Mouse (Mus musculus) T-helper 17 cell (primary cell): ENCODE data around the gene Hykk.
"Not testable (repeated sequence)": the region's sequence is repeated elsewhere in the genome, so short reads cannot be mapped to it uniquely, and the experiment has no call there.

Source experiments
- in situ Hi-C, 2 experiments: fragments of 300-600 bp; cut with MboI, MseI; formaldehyde crosslinking; loops; 1 replicate in 1 of 2; 2 replicates in 1 of 2; pipeline ENCODE4 v1.15.1; 2025; ENCODE audit warnings: high pct_unique_total_duplicates in 2 of 2

Hykk gene

GRCm38 (mm10) chr9:54917010-54917677 lies at the start of gene Hykk:
TSS of gene Hykk (plus strand) at chr9:54917283.
- in situ Hi-C loops: loop anchor here in 1 of 2 experiments (25.0 kb wide), 1 partner anchor 1380 kb away; the partner anchor contains the start of genes Atm and Npat

DNA sequence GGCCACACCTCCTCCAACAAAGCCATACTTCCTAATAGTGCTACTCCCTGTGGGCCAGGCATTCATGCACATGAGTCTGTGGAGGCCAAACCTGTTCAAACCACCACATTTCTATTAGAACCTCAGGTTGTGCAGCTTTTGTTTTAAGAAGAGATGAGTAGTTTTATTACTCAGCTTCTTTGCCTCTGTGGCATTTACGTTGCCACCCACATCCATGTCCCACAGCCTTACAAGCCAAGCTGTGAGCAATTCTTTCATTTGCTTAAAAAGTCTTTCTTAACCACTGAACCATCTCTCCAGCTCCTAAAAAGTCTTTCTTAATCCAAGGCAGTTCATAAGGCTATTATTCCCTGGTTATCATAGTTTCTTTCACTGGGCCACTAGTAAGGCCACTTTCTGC lies 38.3 kb upstream of the Hykk start:
- in situ Hi-C loops: no loop called here

DNA sequence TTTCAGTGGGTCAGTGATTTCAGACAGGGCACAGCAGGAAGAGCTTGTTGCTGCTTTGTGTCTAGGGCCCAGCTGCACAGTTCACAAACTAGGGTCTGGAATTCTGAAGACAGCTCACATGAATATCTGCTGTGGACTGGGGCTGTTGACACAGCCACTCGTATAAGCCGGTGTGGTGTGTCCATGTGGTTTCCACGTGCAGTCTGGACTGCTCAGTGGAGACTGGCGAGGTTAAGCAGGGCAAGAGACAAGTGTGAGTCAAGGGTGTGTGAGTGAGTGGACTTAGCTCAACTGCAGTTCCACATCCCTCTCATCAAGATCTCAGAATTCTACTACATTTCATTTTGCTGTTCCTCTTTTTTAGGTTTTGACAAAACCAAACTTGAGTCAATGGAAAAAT lies 25.0 kb upstream of the Hykk start:
- in situ Hi-C loops: no loop called here

- in situ Hi-C loops: no loop called here
These were observed 20.0 kb upstream of the Hykk start for GRCm38 (mm10) chr9:54897097-54897496.

- in situ Hi-C loops: loop anchor here in 1 of 2 experiments (25.0 kb wide), 1 partner anchor 1372 kb away; the partner anchor contains the start of genes Atm and Npat
These were observed 7.6 kb upstream of the Hykk start for GRCm38 (mm10) chr9:54909446-54909845.

- in situ Hi-C loops: loop anchor here in 1 of 2 experiments (25.0 kb wide), 1 partner anchor 1378 kb away; the partner anchor contains the start of genes Atm and Npat
These were observed 1.5 kb upstream of the Hykk start for GRCm38 (mm10) chr9:54915576-54915975.

DNA sequence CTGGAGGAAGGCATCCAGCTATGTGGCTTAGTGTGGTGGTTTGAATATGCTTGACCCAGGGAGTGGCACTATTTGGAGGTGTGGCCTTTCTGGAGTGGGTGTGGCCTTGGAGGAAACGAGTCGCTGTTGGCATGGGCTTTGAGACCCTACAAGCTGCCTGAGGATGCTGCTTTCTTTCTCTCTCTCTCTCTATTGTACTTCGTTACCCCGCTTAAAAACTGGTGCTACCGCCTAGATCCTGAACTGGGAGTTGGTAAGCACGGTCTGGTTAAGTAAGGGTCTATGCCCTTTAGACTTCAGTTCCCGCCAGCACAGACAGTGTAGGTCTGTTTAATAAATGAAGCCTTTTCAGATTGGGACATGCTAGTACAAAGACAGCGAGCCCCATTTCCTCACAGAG lies 682 bp upstream of the Hykk start:
- in situ Hi-C loops: loop anchor here in 1 of 2 experiments (25.0 kb wide), 1 partner anchor 1379 kb away; the partner anchor contains the start of genes Atm and Npat

DNA sequence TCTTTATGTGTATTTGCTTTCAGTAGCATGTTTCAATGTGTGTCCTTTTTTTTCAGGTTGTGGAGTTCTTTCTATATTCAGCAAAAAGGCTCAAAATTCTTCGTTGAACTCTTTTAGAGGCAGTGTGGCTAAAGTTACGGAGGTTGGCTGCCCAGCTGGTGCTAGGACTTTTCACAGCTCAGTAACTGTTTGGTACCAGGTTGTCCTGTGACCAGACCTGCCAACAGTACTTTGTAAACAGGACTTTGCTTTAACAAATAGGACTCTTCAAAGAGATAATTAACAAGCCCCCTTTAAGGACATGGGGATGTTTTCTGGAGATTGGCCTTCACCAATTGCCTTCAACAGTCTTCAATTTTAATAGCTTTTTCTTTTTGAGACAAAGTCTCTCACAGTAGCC lies 1.1 kb downstream of the Hykk start:
- in situ Hi-C loops: loop anchor here in 1 of 2 experiments (25.0 kb wide), 1 partner anchor 1381 kb away; the partner anchor contains the start of genes Atm and Npat

DNA sequence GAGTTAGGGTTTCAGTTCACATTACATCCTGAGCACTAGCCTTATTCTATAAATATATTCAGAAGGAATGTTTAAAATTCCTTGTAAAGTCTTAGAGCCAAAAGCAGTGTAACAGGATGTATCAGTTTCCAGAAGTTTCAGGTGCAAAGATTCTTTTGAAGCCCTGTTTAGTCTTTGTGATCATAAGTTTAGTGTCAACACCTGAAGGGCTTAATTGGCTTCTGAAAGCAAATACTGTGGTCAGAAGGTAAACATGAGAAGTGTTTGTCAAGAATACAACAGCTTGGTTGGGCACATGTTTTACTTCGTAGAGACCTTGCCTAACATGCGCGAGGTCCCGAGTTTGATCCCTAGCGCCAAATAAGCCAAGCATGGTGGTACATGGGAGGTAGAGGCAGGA lies 1.7 kb downstream of the Hykk start:
- in situ Hi-C loops: loop anchor here in 1 of 2 experiments (25.0 kb wide), 1 partner anchor 1381 kb away; the partner anchor contains the start of genes Atm and Npat

GRCm38 (mm10) chr9:54919946-54920345 lies 2.9 kb downstream of the Hykk start:
- in situ Hi-C loops: loop anchor here in 1 of 2 experiments (25.0 kb wide), 1 partner anchor 1383 kb away; the partner anchor contains the start of genes Atm and Npat

GRCm38 (mm10) chr9:54930741-54931140 lies 13.7 kb downstream of the Hykk start:
- in situ Hi-C loops: loop anchor here in 1 of 2 experiments (10.0 kb wide), 1 partner anchor 174 kb away; no protein-coding TSS in a partner anchor

DNA sequence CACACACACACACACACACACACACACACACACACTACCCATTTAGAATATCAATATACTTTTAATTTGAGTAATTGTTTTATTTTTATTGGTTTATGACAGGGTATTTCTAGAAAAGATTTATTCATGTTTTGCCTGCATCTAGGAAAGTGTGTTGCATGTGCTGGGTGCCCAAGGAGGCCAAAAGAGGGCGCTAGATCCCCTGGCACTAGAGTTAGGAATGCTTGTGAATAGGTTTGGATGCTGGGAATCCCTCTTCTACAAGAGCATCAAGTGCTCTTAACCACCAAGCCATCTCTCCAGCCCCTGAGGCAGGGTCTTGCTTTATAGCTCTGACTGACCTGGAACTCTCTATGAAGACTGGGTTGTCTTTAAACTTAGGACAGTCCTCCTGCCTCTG lies 14.7 kb downstream of the Hykk start:
- in situ Hi-C loops: loop anchor here in 1 of 2 experiments (10.0 kb wide), 1 partner anchor 173 kb away; no protein-coding TSS in a partner anchor

DNA sequence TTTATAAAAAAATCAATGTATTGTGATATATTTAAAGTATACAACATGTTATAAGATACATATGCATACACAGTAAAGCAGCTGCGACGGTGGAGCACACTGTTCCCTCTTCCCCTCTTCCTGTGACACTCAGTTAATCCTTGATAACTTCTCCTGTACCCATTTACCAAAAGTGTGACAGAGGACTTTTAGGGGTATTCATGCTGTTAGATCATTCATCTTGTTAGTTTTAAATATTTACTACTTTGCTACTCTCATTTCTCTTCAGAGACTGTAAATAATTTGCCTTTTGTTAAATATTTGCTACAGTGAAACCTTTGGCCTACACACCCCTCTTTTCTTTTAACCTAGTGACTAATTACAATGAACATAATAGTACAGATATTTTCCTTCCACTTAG lies 15.3 kb downstream of the Hykk start:
- in situ Hi-C loops: loop anchor here in 1 of 2 experiments (10.0 kb wide), 1 partner anchor 172 kb away; no protein-coding TSS in a partner anchor

- in situ Hi-C loops: no loop called here
These were observed 25.0 kb downstream of the Hykk start for GRCm38 (mm10) chr9:54942071-54942470.

- in situ Hi-C loops: no loop called here
These were observed 27.4 kb downstream of the Hykk start for GRCm38 (mm10) chr9:54944467-54944866.

GRCm38 (mm10) chr9:54946256-54946655 lies 29.2 kb downstream of the Hykk start:
- in situ Hi-C loops: no loop called here

DNA sequence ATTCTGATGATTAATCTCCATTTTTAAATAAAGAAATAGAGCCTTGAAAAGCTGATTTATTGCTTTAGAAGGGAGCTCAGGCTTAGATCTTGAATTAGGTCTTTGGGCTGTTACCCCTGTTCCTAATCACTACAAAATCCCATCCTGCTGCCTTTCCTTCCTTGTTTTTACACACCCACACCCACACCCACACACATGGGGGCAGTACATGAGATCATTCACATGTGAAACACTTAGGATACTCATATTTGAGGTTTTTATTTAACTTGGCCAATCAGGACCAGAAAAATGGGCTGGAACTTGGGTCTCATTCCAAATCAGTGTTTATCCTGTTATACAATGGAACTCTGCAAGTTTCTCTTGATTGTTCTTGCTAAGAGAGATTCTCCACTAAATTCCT lies 32.4 kb downstream of the Hykk start:
- in situ Hi-C loops: no loop called here

GRCm38 (mm10) chr9:54950162-54950561 lies 33.1 kb downstream of the Hykk start:
- in situ Hi-C loops: not testable (repeated sequence)

- in situ Hi-C loops: no loop called here
These were observed 33.7 kb downstream of the Hykk start, which contains the start of the genes Psma4 and AY074887 for GRCm38 (mm10) chr9:54950575-54951321. TSS of gene Psma4 (plus strand) at chr9:54950790. TSS of gene AY074887 (minus strand) at chr9:54950998.

DNA sequence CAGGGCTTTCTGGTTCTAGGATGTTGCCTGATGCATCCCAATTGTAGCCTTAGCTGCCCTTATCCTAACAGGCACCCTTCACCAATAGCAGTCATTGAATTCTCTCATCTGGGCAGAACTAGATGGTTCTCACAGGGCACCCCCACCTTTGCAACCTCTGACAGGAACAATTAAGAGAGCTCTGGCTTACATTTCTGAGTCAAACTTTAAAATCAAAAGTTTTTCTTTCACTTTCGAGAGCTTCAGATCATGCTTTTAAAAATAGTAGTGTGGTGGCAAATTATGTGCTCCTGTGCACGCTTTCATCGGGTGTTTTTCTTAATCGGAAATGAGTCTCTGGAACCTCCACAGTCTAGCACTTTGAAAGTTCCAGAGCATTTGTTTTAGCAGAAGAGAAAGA lies 44.0 kb downstream of the Hykk start:
- in situ Hi-C loops: no loop called here

- in situ Hi-C loops: no loop called here
These were observed 46.6 kb downstream of the Hykk start for GRCm38 (mm10) chr9:54963669-54964068.
